Mouse (Mus musculus) embryonic facial prominence, embryonic 14.5 days (tissue): ENCODE measurements around the gene Gm13277. TPM values are rescaled to one million over a fixed set of nuclear protein-coding genes. Genes with fewer than 3 reads are reported as not detected.
A peak's percentile ranks its signal among the peaks of the same experiment; 100 is the strongest.
"Not testable (repeated sequence)": the region's sequence is repeated elsewhere in the genome, so short reads cannot be mapped to it uniquely, and the experiment has no call there.

ENCODE experiments used
- ATAC-seq: fragments of 200-750 bp; cut with Nextera tagmentation; 2 replicates; pipeline ENCODE4 v1.8.0; 2017; ENCODE audit warnings: low read depth, moderate number of reproducible peaks, moderate TSS enrichment
- DNase-seq: peaks from one replicate; pipeline ENCODE4 v3.0.0-alpha.2; 2015; ENCODE audit warnings: low spot score
- H3K27ac ChIP-seq: fragments of 300-500 bp; sonication (generic); replicated peaks from 2 replicates; pipeline ENCODE4 v1.5.1; 2014; ENCODE audit warnings: low read depth, mild to moderate bottlenecking, low read length, moderate library complexity
- H3K27me3 ChIP-seq: fragments of 300-500 bp; sonication (generic); replicated peaks from 2 replicates; pipeline ENCODE4 v1.6.1; 2014; ENCODE audit warnings: low read length; ENCODE audit not compliant: control insufficient read depth, insufficient read depth
- H3K36me3 ChIP-seq: fragments of 300-500 bp; sonication (generic); 2 replicates; pipeline ENCODE4 v1.6.1; 2014; ENCODE audit warnings: low read length, mixed read lengths; ENCODE audit not compliant: control insufficient read depth, insufficient read depth
- H3K4me1 ChIP-seq: fragments of 300-500 bp; sonication (generic); 2 replicates; pipeline ENCODE4 v1.6.1; 2014; ENCODE audit warnings: antibody characterized with exemption, low read length; ENCODE audit not compliant: control insufficient read depth, insufficient read depth
- H3K4me2 ChIP-seq: fragments of 300-500 bp; sonication (generic); 2 replicates; pipeline ENCODE4 v1.6.1; 2014; ENCODE audit warnings: low read depth, mild to moderate bottlenecking, low read length, moderate library complexity, mixed read lengths
- H3K4me3 ChIP-seq: fragments of 300-500 bp; sonication (generic); 2 replicates; pipeline ENCODE4 v1.5.1; 2014; ENCODE audit warnings: low read depth, mild to moderate bottlenecking, low read length
- H3K9ac ChIP-seq: fragments of 300-500 bp; sonication (generic); 2 replicates; pipeline ENCODE4 v1.6.1; 2014; ENCODE audit warnings: low read depth, mild to moderate bottlenecking, low read length, moderate library complexity, mixed read lengths
- H3K9me3 ChIP-seq: fragments of 300-500 bp; sonication (generic); 2 replicates; pipeline ENCODE4 v1.6.1; 2016; ENCODE audit warnings: low read length; ENCODE audit not compliant: control insufficient read depth
- WGBS: fragments of 180-500 bp; shearing (Covaris S2); extraction: QIAGEN DNeasy Blood & Tissue Kit; methylation state at CpG from one replicate; pipeline ENCODE4 v1.1.7; 2014; 5-methylcytosine and 5-hydroxymethylcytosine counted together
- polyA plus RNA-seq: library from polyadenylated mRNA; unstranded; fragments of >200 nt; fragmentation: Nextera tagmentation; extraction: Ambion mirVana; gene quantifications from 2 replicates; pipeline ENCODE4 v1.2.1, GENCODE M21; 2014

Gm13277 gene
- polyA plus RNA-seq, 1 experiment from 2014 or later, result not detected

DNA sequence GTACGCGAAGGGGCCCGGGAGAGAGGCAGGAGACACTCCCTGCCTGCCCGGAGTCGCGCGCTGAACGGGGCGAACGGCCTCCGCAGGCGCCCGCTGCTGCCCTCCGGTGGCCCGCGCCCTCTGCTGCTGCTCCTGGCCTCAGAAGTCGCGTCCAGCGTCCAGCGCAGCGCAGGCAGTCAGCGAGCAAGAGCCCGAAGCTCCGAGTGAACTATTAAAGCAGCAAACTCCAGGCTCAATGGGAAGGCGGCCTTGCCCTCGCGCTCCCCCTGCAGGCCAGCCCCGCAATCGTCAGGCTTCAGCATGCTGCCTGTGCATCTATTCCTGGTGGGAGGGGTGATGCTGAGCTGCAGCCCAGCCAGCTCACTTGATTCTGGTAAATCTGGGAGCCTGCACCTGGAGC, 11.8 kb upstream of the Gm13277 start, which contains the start of gene Gm13289:
Gene Gm13289, plus strand, starts transcription at position 301 of the 400 bp plus-strand sequence.
- DNase-seq, H3K4me2 ChIP-seq, ATAC-seq, H3K4me3 ChIP-seq, H3K27me3 ChIP-seq, H3K9me3 ChIP-seq, H3K27ac ChIP-seq, H3K9ac ChIP-seq, H3K4me1 ChIP-seq, H3K36me3 ChIP-seq: not testable (repeated sequence)
- WGBS, result no CpG with 5 or more reads among the region's 29 CpGs

DNA sequence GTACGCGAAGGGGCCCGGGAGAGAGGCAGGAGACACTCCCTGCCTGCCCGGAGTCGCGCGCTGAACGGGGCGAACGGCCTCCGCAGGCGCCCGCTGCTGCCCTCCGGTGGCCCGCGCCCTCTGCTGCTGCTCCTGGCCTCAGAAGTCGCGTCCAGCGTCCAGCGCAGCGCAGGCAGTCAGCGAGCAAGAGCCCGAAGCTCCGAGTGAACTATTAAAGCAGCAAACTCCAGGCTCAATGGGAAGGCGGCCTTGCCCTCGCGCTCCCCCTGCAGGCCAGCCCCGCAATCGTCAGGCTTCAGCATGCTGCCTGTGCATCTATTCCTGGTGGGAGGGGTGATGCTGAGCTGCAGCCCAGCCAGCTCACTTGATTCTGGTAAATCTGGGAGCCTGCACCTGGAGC, 8.9 kb upstream of the Gm13277 start, which contains the start of gene Gm13272:
Gene Gm13272, plus strand, starts transcription at position 301 of the 400 bp plus-strand sequence.
- H3K36me3 ChIP-seq, H3K4me1 ChIP-seq, H3K4me2 ChIP-seq, DNase-seq, H3K27ac ChIP-seq, ATAC-seq, H3K4me3 ChIP-seq, H3K27me3 ChIP-seq, H3K9ac ChIP-seq, H3K9me3 ChIP-seq: not testable (repeated sequence)
- no CpG with 5 or more reads among the region's 29 CpGs for WGBS

DNA sequence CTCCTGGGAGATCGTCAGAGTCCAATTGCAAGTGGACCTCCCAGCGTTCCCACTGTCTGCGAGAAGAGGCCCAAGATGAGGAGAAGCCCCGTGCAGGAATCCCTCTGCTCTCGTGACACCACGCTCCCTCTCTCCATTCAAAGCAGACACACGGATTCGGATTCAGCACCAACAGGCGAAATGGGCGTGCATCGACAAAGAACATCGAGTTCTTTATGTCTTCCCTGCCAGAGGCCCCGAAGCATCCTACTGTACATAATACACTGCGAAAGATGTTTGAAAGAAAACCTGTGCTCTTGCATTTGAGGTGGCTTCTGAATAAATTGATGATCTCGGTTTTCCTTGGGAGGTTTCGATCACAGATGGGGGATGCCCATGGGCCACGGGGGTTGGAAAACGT, 8.1 kb upstream of the Gm13277 start:
- 47% methylated on average over 10 of the region's 18 CpGs for WGBS
- H3K27ac ChIP-seq, H3K4me1 ChIP-seq, ATAC-seq, DNase-seq, H3K36me3 ChIP-seq, H3K4me2 ChIP-seq, H3K4me3 ChIP-seq, H3K27me3 ChIP-seq, H3K9ac ChIP-seq, H3K9me3 ChIP-seq: not testable (repeated sequence)

DNA sequence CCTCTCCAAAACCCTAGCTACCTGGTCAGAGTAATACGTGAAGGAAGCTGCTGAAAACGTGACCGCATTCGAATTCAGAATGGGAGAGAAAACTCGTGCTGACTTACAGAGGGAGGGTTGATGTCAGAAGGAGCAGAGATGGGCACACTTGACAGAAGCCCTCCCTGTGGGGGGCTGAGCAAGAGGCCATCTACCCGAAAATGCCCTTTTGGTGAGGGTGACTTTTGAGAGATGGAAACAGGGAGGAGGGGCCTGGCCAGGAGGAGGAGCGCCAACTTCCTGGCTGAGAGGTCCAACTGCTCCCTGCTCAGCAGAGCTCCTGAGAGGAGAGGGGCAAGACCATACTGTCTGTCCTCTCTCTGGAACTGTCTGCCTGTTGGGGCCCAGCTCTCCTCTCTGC, 6.6 kb upstream of the Gm13277 start, which contains the start of gene Ifnz:
Gene Ifnz, plus strand, starts transcription at position 301 of the 400 bp plus-strand sequence.
- H3K4me2 ChIP-seq, result peak within 1 kb of the TSS; percentile 36; the same call in 1 of the 2 replicates
- not testable (repeated sequence) for H3K27ac ChIP-seq, H3K9me3 ChIP-seq, ATAC-seq, DNase-seq, H3K27me3 ChIP-seq, H3K36me3 ChIP-seq, H3K9ac ChIP-seq, H3K4me1 ChIP-seq
- WGBS, result 30% methylated on average over 4 of the region's 7 CpGs
- H3K4me3 ChIP-seq, result peak within 1 kb of the TSS; percentile 20; the same call in 1 of the 2 replicates

DNA sequence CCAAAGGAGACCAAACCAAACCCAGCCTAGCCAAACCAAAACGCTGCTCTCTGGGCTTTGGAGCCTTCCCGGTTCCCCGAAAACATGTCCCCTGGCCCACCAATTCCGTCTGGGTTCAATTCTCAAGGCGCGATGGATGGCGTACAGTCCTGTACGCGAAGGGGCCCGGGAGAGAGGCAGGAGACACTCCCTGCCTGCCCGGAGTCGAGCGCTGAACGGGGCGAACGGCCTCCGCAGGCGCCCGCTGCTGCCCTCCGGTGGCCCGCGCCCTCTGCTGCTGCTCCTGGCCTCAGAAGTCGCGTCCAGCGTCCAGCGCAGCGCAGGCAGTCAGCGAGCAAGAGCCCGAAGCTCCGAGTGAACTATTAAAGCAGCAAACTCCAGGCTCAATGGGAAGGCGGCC, 6.1 kb upstream of the Gm13277 start:
- Histone ChIP-seq H3K4me2 (peak overlapping the region; percentile 36; the same call in 1 of the 2 replicates), H3K4me3 (peak overlapping the region; percentile 20; the same call in 1 of the 2 replicates)
- not testable (repeated sequence) for H3K9ac ChIP-seq, H3K27me3 ChIP-seq, H3K4me1 ChIP-seq, H3K9me3 ChIP-seq, DNase-seq, H3K36me3 ChIP-seq, H3K27ac ChIP-seq, ATAC-seq
- no CpG with 5 or more reads among the region's 31 CpGs for WGBS

DNA sequence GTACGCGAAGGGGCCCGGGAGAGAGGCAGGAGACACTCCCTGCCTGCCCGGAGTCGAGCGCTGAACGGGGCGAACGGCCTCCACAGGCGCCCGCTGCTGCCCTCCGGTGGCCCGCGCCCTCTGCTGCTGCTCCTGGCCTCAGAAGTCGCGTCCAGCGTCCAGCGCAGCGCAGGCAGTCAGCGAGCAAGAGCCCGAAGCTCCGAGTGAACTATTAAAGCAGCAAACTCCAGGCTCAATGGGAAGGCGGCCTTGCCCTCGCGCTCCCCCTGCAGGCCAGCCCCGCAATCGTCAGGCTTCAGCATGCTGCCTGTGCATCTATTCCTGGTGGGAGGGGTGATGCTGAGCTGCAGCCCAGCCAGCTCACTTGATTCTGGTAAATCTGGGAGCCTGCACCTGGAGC, 3.0 kb upstream of the Gm13277 start, which contains the start of gene Gm13276:
Gene Gm13276, plus strand, starts transcription at position 301 of the 400 bp plus-strand sequence.
- ATAC-seq, DNase-seq, H3K4me2 ChIP-seq, H3K4me3 ChIP-seq, H3K9me3 ChIP-seq, H3K9ac ChIP-seq, H3K27me3 ChIP-seq, H3K36me3 ChIP-seq, H3K4me1 ChIP-seq, H3K27ac ChIP-seq: not testable (repeated sequence)
- WGBS, result no CpG with 5 or more reads among the region's 27 CpGs

DNA sequence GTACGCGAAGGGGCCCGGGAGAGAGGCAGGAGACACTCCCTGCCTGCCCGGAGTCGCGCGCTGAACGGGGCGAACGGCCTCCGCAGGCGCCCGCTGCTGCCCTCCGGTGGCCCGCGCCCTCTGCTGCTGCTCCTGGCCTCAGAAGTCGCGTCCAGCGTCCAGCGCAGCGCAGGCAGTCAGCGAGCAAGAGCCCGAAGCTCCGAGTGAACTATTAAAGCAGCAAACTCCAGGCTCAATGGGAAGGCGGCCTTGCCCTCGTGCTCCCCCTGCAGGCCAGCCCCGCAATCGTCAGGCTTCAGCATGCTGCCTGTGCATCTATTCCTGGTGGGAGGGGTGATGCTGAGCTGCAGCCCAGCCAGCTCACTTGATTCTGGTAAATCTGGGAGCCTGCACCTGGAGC, 2.8 kb downstream of the Gm13277 start, which contains the start of gene Gm13278:
Gene Gm13278, plus strand, starts transcription at position 301 of the 400 bp plus-strand sequence.
- H3K9ac ChIP-seq, H3K27ac ChIP-seq, H3K4me2 ChIP-seq, H3K36me3 ChIP-seq, H3K27me3 ChIP-seq, H3K4me3 ChIP-seq, ATAC-seq, H3K4me1 ChIP-seq, H3K9me3 ChIP-seq, DNase-seq: not testable (repeated sequence)
- WGBS, result no CpG with 5 or more reads among the region's 28 CpGs

DNA sequence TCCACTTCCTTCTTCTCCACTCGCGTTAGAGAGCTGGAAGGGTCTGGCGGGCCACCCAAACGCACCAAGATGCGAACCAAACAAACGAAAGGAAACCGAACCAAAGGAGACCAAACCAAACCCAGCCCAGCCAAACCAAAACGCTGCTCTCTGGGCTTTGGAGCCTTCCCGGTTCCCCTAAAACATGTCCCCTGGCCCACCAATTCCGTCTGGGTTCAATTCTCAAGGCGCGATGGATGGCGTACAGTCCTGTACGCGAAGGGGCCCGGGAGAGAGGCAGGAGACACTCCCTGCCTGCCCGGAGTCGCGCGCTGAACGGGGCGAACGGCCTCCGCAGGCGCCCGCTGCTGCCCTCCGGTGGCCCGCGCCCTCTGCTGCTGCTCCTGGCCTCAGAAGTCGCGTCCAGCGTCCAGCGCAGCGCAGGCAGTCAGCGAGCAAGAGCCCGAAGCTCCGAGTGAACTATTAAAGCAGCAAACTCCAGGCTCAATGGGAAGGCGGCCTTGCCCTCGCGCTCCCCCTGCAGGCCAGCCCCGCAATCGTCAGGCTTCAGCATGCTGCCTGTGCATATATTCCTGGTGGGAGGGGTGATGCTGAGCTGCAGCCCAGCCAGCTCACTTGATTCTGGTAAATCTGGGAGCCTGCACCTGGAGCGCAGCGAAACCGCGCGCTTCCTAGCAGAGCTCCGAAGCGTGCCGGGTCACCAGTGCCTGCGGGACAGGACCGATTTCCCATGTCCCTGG, 5.7 kb downstream of the Gm13277 start, which contains the start of gene Gm13275:
Gene Gm13275, plus strand, starts transcription at position 552 of the 740 bp plus-strand sequence.
- not testable (repeated sequence) for H3K9me3 ChIP-seq, ATAC-seq, H3K4me3 ChIP-seq, DNase-seq, H3K4me2 ChIP-seq, H3K27ac ChIP-seq, H3K9ac ChIP-seq, H3K4me1 ChIP-seq, H3K27me3 ChIP-seq, H3K36me3 ChIP-seq
- no CpG with 5 or more reads among the region's 52 CpGs for WGBS
